Mouse (Mus musculus) ES-E14 (cell line): Measurements from ENCODE around the gene Sdhaf1. TPM values are rescaled to one million over a fixed set of nuclear protein-coding genes. Genes with fewer than 3 reads are reported as not detected.

Source experiments
- DNase-seq: peaks from one replicate; pipeline ENCODE4 v3.0.0-alpha.2; 2013; ENCODE audit warnings: low read depth, low spot score
- H3K27ac ChIP-seq: 2 replicates; pipeline ENCODE4 v1.5.1; 2012; ENCODE audit warnings: low read depth, mild to moderate bottlenecking, low read length, moderate library complexity, mixed read lengths; ENCODE audit not compliant: poor library complexity, insufficient read depth, severe bottlenecking
- H3K36me3 ChIP-seq: 2 replicates; pipeline ENCODE4 v1.6.1; 2012; ENCODE audit warnings: mild to moderate bottlenecking, low read length, moderate library complexity, mixed read lengths; ENCODE audit not compliant: control insufficient read depth, poor library complexity, insufficient read depth, severe bottlenecking
- H3K4me1 ChIP-seq, 2 experiments: fragments of 150-350 bp in 1 of 2; sonication (generic) in 1 of 2; 2 replicates each; pipeline ENCODE4 v1.6.1; 2012; ENCODE audit warnings: low read length in 2 of 2, mild to moderate bottlenecking in 1 of 2, mixed read lengths in 1 of 2; ENCODE audit not compliant: control insufficient read depth in 2 of 2, insufficient read depth in 2 of 2, poor library complexity in 1 of 2
- H3K4me3 ChIP-seq, 2 experiments: fragments of 150-350 bp in 1 of 2; sonication (generic) in 1 of 2; 2 replicates each; pipeline ENCODE4 v1.5.1; 2012; ENCODE audit warnings: low read length in 2 of 2, low read depth in 1 of 2, mild to moderate bottlenecking in 1 of 2, mixed read lengths in 1 of 2; ENCODE audit not compliant: insufficient read depth in 1 of 2, poor library complexity in 1 of 2, severe bottlenecking in 1 of 2
- H3K9ac ChIP-seq: 2 replicates; pipeline ENCODE4 v1.6.1; 2012; ENCODE audit warnings: low read depth, mild to moderate bottlenecking, low read length, mixed read lengths; ENCODE audit not compliant: poor library complexity, insufficient read depth, severe bottlenecking
- H3K9me3 ChIP-seq: fragments of 150-350 bp; sonication (generic); 2 replicates; pipeline ENCODE4 v1.6.1; 2012; ENCODE audit warnings: low read depth, mild to moderate bottlenecking, low read length; ENCODE audit not compliant: control insufficient read depth, insufficient read depth
- CHD2 ChIP-seq: IDR thresholded peaks from 2 replicates; pipeline ENCODE4 v1.6.1; 2014; ENCODE audit warnings: mild to moderate bottlenecking, low read depth, low read length, inconsistent platforms
- HCFC1 ChIP-seq: IDR thresholded peaks from 2 replicates; pipeline ENCODE4 v1.6.1; 2012; ENCODE audit warnings: low read length, inconsistent platforms, borderline replicate concordance; ENCODE audit not compliant: insufficient read depth
- MAFK ChIP-seq: IDR thresholded peaks from 2 replicates; pipeline ENCODE4 v1.6.1; 2014; ENCODE audit warnings: mild to moderate bottlenecking, low read depth, low read length, inconsistent platforms; ENCODE audit not compliant: insufficient read depth
- ZC3H11A ChIP-seq: IDR thresholded peaks from 2 replicates; pipeline ENCODE4 v1.6.1; 2012; ENCODE audit warnings: low read depth, mild to moderate bottlenecking, inconsistent platforms, low read length, borderline replicate concordance
- ZNF384 ChIP-seq: IDR thresholded peaks from 2 replicates; pipeline ENCODE4 v1.6.1; 2012; ENCODE audit warnings: low read depth, low read length, inconsistent platforms
- in situ Hi-C, 2 experiments: fragments of 600-800 bp; cut with MboI; formaldehyde crosslinking; loops; one replicate each; pipeline ENCODE4 v1.15.1; 2025; ENCODE audit warnings: low sequenced_read_pairs in 2 of 2, inconsistent platforms in 1 of 2; ENCODE audit not compliant: unreplicated experiment in 2 of 2
- total RNA-seq: library from RNA; depleted of rRNA; stranded (reverse); fragments of 300-350 nt; gene quantifications from 2 replicates; pipeline ENCODE4 v1.2.3, GENCODE M21; 2012

Gene Sdhaf1
- total RNA-seq, 1 experiment, result 6.6 TPM

- in situ Hi-C loops, result no loop called here
- DNase-seq, result peak; percentile 65
- TF ChIP-seq ZNF384 (no peak), ZC3H11A (peak; percentile 37; the same call in 1 of the 2 replicates), MAFK (no peak), CHD2 (no peak), HCFC1 (0 out of 2 replicates have a peak, but pooled peaks have one; percentile 36)
- Histone ChIP-seq H3K9ac (0 out of 2 replicates have a peak overlapping the region, but pooled peaks have one; percentile 34), H3K27ac (no peak overlapping the region), H3K36me3 (no peaks in the 10 kb centered on the region), H3K4me3 (peak overlapping the region; percentile 29 to 49; a peak in 3 of 4 replicates), H3K4me1 (peaks cover 0 to 9% of the 10 kb centered on the region in 2 experiments; a peak in 2 of 4 replicates), H3K9me3 (no peaks in the 10 kb centered on the region)
Observed at GRCm38 (mm10) chr7:30347828-30348227, 24.1 kb upstream of the Sdhaf1 start.

- no peak overlapping the region for H3K9ac ChIP-seq
- peak; percentile 61 for DNase-seq
- no peak overlapping the region for H3K27ac ChIP-seq
- H3K4me1 ChIP-seq, result peaks cover 0 to 9% of the 10 kb centered on the region in 2 experiments; a peak in 2 of 4 replicates
- in situ Hi-C loops, result no loop called here
- no peaks in the 10 kb centered on the region for H3K36me3 ChIP-seq
- no peak overlapping the region for H3K4me3 ChIP-seq
- no peak for TF ChIP-seq ZNF384
- 0 out of 2 replicates have a peak, but pooled peaks have one; percentile 19 for TF ChIP-seq HCFC1
- no peak for TF ChIP-seq ZC3H11A
- TF ChIP-seq MAFK, result 0 out of 2 replicates have a peak, but pooled peaks have one; percentile 20
- TF ChIP-seq CHD2, result no peak
- H3K9me3 ChIP-seq, result no peaks in the 10 kb centered on the region
Observed at GRCm38 (mm10) chr7:30346635-30347379, 23.1 kb upstream of the Sdhaf1 start.

- in situ Hi-C loops, result no loop called here
Observed at GRCm38 (mm10) chr7:30339432-30340109, 15.9 kb upstream of the Sdhaf1 start.

GRCm38 (mm10) chr7:30336384-30336783 is 12.7 kb upstream of the Sdhaf1 start:
- in situ Hi-C loops, result no loop called here
- Histone ChIP-seq H3K9me3 (no peaks in the 10 kb centered on the region), H3K4me1 (no peaks in the 10 kb centered on the region), H3K27ac (no peak overlapping the region), H3K36me3 (no peaks in the 10 kb centered on the region), H3K4me3 (no peak overlapping the region), H3K9ac (no peak overlapping the region)
- TF ChIP-seq HCFC1, result 0 out of 2 replicates have a peak, but pooled peaks have one; percentile 23
- peak; percentile 83; the same call in 1 of the 2 replicates for TF ChIP-seq ZC3H11A
- no peak for TF ChIP-seq CHD2
- TF ChIP-seq MAFK, result no peak
- no peak for TF ChIP-seq ZNF384
- DNase-seq, result peak; percentile 87

More at GRCm38 (mm10) chr7:30339432-30340109, 15.9 kb upstream of the Sdhaf1 start:
- no peaks in the 10 kb centered on the region for H3K4me1 ChIP-seq
- TF ChIP-seq MAFK (no peak), ZNF384 (no peak), HCFC1 (no peak), CHD2 (no peak), ZC3H11A (no peak)
- H3K9me3 ChIP-seq, result no peaks in the 10 kb centered on the region
- no peak overlapping the region for H3K27ac ChIP-seq
- H3K9ac ChIP-seq, result no peak overlapping the region
- no peak overlapping the region for H3K4me3 ChIP-seq
- no peak for DNase-seq
- no peaks in the 10 kb centered on the region for H3K36me3 ChIP-seq
